Mouse (Mus musculus) CH12.LX (cell line): ENCODE results near the gene Heatr4. TPM values are rescaled to one million over a fixed set of nuclear protein-coding genes. Genes with fewer than 3 reads are reported as not detected.
"Not testable (repeated sequence)": the region's sequence is repeated elsewhere in the genome, so short reads cannot be mapped to it uniquely, and the experiment has no call there.

Experiments used
- DNase-seq: peaks from one replicate; pipeline ENCODE4 v3.0.0-alpha.2; 2013; ENCODE audit errors: extremely low read depth
- H3K27ac ChIP-seq: 2 replicates; pipeline ENCODE4 v1.5.1; 2012; ENCODE audit warnings: low read depth, mild to moderate bottlenecking, control low read depth, moderate library complexity; ENCODE audit not compliant: insufficient read depth
- H3K27me3 ChIP-seq: replicated peaks from 2 replicates; pipeline ENCODE3; 2012; ENCODE audit warnings: inconsistent platforms
- H3K36me3 ChIP-seq, 2 experiments: replicated peaks in 1 of 2; 2 replicates each; pipeline versions ENCODE3 to v1.6.1; 2012; ENCODE audit warnings: inconsistent platforms in 1 of 2, low read length in 1 of 2, mild to moderate bottlenecking in 1 of 2, mixed read lengths in 1 of 2, moderate library complexity in 1 of 2; ENCODE audit not compliant: control insufficient read depth in 1 of 2, insufficient read depth in 1 of 2
- H3K4me1 ChIP-seq, 2 experiments: 2 replicates each; pipeline ENCODE4 v1.6.1; 2012; ENCODE audit warnings: inconsistent platforms in 1 of 2, moderate library complexity in 1 of 2; ENCODE audit not compliant: insufficient read depth in 2 of 2, control insufficient read depth in 1 of 2
- H3K4me2 ChIP-seq: 2 replicates; pipeline ENCODE4 v1.6.1; 2012; ENCODE audit warnings: low read depth, mild to moderate bottlenecking, control low read depth; ENCODE audit not compliant: poor library complexity, insufficient read depth, severe bottlenecking
- H3K4me3 ChIP-seq, 3 experiments: fragments of 150-350 bp in 1 of 3; sonication (generic) in 1 of 3; replicated peaks in 1 of 3; 2 replicates each; pipeline versions ENCODE3 to v1.5.1; 2011 to 2012; ENCODE audit warnings: low read depth in 2 of 3, low read length in 2 of 3, mild to moderate bottlenecking in 2 of 3, moderate library complexity in 2 of 3, control low read depth in 1 of 3, improper control_type of control experiment in 1 of 3, inconsistent platforms in 1 of 3, mixed read lengths in 1 of 3; ENCODE audit not compliant: poor library complexity in 1 of 3
- H3K79me2 ChIP-seq: replicated peaks from 2 replicates; pipeline ENCODE4 v1.6.1; 2012; ENCODE audit warnings: mild to moderate bottlenecking, moderate library complexity; ENCODE audit not compliant: control insufficient read depth, poor library complexity, insufficient read depth, severe bottlenecking; ENCODE audit errors: extremely low read depth
- H3K9ac ChIP-seq: 2 replicates; pipeline ENCODE4 v1.6.1; 2012; ENCODE audit warnings: low read depth, mild to moderate bottlenecking, control low read depth, moderate library complexity; ENCODE audit not compliant: insufficient read depth
- H3K9me3 ChIP-seq: replicated peaks from 2 replicates; pipeline ENCODE3; 2012; ENCODE audit warnings: low read length, inconsistent platforms, mixed read lengths
- BHLHE40 ChIP-seq: IDR thresholded peaks from 2 replicates; pipeline ENCODE4 v1.6.1; 2011; ENCODE audit warnings: mild to moderate bottlenecking, low read depth, low read length, improper control_type of control experiment
- NRF1 ChIP-seq: IDR thresholded peaks from 2 replicates; pipeline ENCODE4 v1.6.1; 2014; ENCODE audit warnings: low read depth, mild to moderate bottlenecking, inconsistent platforms, low read length, improper control_type of control experiment, moderate library complexity
- POLR2A ChIP-seq: IDR thresholded peaks from 2 replicates; pipeline ENCODE4 v1.6.1; 2011; ENCODE audit warnings: low read depth, mild to moderate bottlenecking, improper control_type of control experiment, low read length
- RAD21 ChIP-seq: IDR thresholded peaks from 2 replicates; pipeline ENCODE4 v1.6.1; 2011; ENCODE audit warnings: low read depth, mild to moderate bottlenecking, low read length, improper control_type of control experiment, moderate library complexity
- USF2 ChIP-seq: conservative IDR thresholded peaks from 2 replicates; pipeline ENCODE4 v1.6.1; 2011; ENCODE audit warnings: low read depth, low read length, improper control_type of control experiment
- ZC3H11A ChIP-seq: IDR thresholded peaks from 2 replicates; pipeline ENCODE4 v1.6.1; 2012; ENCODE audit warnings: low read depth, mild to moderate bottlenecking, inconsistent platforms, low read length, improper control_type of control experiment
- dilution Hi-C: fragments of 300-500 bp; cut with MboI; formaldehyde crosslinking; loops from 2 replicates; pipeline ENCODE4 v1.14.3; 2020; ENCODE audit warnings: low sequenced_read_pairs; ENCODE audit not compliant: extremely low pct_unique_long_range_greater_than_20kb, extremely low pct_ligation_motif_present
- in situ Hi-C: fragments of 300-500 bp; cut with MboI; formaldehyde crosslinking; loops from 3 replicates; pipeline ENCODE4 v1.14.3; 2019; ENCODE audit warnings: low sequenced_read_pairs, low pct_ligation_motif_present, low pct_unique_long_range_greater_than_20kb, mixed read lengths
- polyA plus RNA-seq: library from polyadenylated mRNA; unstranded; fragments of >175 nt; gene quantifications from 2 replicates; pipeline ENCODE4 v1.2.1, GENCODE M21; 2012; ENCODE audit warnings: low read depth; ENCODE audit not compliant: insufficient read length
- total RNA-seq, 2 experiments: library from RNA; depleted of rRNA; stranded (reverse); fragments of 300-350 nt in 1 of 2; fragments of >200 nt in 1 of 2; gene quantifications; 2 replicates each; pipeline ENCODE4 v1.2.3; 2012 to 2014

Heatr4 gene
- total and polyA plus RNA-seq, 3 experiments, result not detected

GRCm38 (mm10) chr12:84030659-84031332, 46.1 kb upstream of the Heatr4 start (continued):
- TF ChIP-seq RAD21 (peak; percentile 71), POLR2A (no peak), BHLHE40 (peak; percentile 82), USF2 (no peak)

GRCm38 (mm10) chr12:84029043-84029442, 44.4 kb upstream of the Heatr4 start:
- H3K27me3 ChIP-seq, in situ Hi-C loops, DNase-seq, H3K9me3 ChIP-seq, H3K36me3 ChIP-seq, H3K27ac ChIP-seq, H3K4me2 ChIP-seq, dilution Hi-C loops, H3K9ac ChIP-seq, H3K79me2 ChIP-seq, H3K4me3 ChIP-seq: not testable (repeated sequence)
- peaks cover 2 to 10% of the 10 kb centered on the region in 2 experiments; a peak in 3 of 4 replicates for H3K4me1 ChIP-seq

- in situ Hi-C loops, DNase-seq: not testable (repeated sequence)
Measured at GRCm38 (mm10) chr12:84028328-84028727, 43.7 kb upstream of the Heatr4 start.

GRCm38 (mm10) chr12:84025888-84026287, 41.2 kb upstream of the Heatr4 start:
- Histone ChIP-seq H3K36me3 (no peaks in the 10 kb centered on the region), H3K4me3 (no peak overlapping the region), H3K4me1 (peaks cover 2 to 8% of the 10 kb centered on the region in 2 experiments; a peak in 3 of 4 replicates)

More at GRCm38 (mm10) chr12:84028328-84028727, 43.7 kb upstream of the Heatr4 start:
- H3K36me3 ChIP-seq, H3K79me2 ChIP-seq, H3K4me2 ChIP-seq, H3K27me3 ChIP-seq, H3K9ac ChIP-seq, dilution Hi-C loops, H3K9me3 ChIP-seq, H3K27ac ChIP-seq, H3K4me3 ChIP-seq: not testable (repeated sequence)
- peaks cover 2 to 10% of the 10 kb centered on the region in 2 experiments; a peak in 3 of 4 replicates for H3K4me1 ChIP-seq

More at GRCm38 (mm10) chr12:84025888-84026287, 41.2 kb upstream of the Heatr4 start:
- DNase-seq, result no peak
- no peaks in the 10 kb centered on the region for H3K9me3 ChIP-seq
- in situ Hi-C loops, result no loop called here
- dilution Hi-C loops, result no loop called here
- no peaks in the 10 kb centered on the region for H3K27me3 ChIP-seq
- no peaks in the 10 kb centered on the region for H3K79me2 ChIP-seq
- no peak overlapping the region for H3K9ac ChIP-seq
- no peak overlapping the region for H3K27ac ChIP-seq
- TF ChIP-seq ZC3H11A, result no peak
- no peak for TF ChIP-seq POLR2A
- peak; percentile 67 for TF ChIP-seq NRF1
- H3K4me2 ChIP-seq, result no peak overlapping the region
